Mouse (Mus musculus) E14TG2a.4 (cell line): ENCODE data around the gene Cenpa.

Experiments
- CTCF ChIP-seq: conservative IDR thresholded peaks from 2 replicates; pipeline ENCODE4 v1.5.1; 2014; ENCODE audit warnings: low read length
- NANOG ChIP-seq: IDR thresholded peaks from 2 replicates; pipeline ENCODE4 v1.6.1; 2014; ENCODE audit warnings: borderline replicate concordance, low read length, mixed read lengths
- POU5F1 ChIP-seq: IDR thresholded peaks from 2 replicates; pipeline ENCODE4 v1.6.1; 2014; ENCODE audit warnings: low read length, borderline replicate concordance

DNA sequence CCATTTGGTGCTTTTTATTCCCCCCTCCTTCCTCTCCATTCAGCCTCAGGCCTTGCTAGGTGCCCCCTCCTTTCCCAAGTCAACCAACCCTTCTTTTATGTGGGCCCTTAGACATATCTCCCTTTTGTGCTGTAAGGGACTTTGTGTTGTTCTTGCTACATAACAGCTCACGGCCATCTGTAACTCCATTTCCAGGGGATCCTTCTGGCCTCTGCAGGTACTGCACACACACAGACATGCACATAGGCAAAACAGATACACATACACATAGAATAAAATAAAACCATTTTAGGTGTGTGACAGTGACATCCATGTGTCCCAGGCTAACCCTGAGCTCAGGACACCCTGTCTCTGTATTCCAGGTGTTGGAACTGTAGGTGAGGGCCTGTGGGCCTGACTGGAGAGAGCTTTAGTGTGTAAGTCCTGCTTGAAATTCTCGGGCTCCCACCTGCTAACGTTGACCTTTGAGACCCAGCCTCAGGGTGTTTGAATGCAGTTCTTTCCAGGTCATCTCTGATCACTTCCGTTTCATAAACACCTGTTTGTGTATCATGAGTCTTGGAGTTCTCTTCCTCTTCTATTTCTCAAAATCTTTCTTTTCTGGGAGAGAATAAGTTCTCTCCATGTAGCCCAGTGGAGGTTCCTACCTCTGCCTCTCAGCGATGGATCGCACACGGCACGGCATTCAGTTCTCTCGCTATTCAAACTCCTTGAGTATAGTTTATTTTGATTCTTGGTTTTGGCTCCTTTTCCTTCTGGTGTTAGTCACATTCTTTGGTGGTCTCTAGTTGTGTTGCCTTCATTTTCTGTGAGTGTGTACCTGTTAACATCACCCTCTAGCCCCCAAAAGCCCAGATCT lies 2.3 kb downstream of the Cenpa start:
- TF ChIP-seq CTCF (no peak), POU5F1 (no peak), NANOG (no peak)
